Mouse (Mus musculus) left cerebral cortex, postnatal 4 days (tissue): ENCODE measurements around the gene Cdc42. TPM values are rescaled to one million over a fixed set of nuclear protein-coding genes. Genes with fewer than 3 reads are reported as not detected.

Experiments
- DNase-seq: peaks from one replicate; pipeline ENCODE4 v3.0.0-alpha.2; 2022
- intact Hi-C: fragments of 180-260 bp; cut with DNase I; formaldehyde crosslinking; loops from one replicate; pipeline ENCODE4 v1.15.1; 2025
- total RNA-seq, 2 experiments: library from RNA; stranded (reverse); gene quantifications; 2 replicates each; pipeline ENCODE4 v1.2.3; 2021

The Cdc42 gene
- total RNA-seq, 2 experiments from 2014 or later = 568 to 579 TPM

DNA sequence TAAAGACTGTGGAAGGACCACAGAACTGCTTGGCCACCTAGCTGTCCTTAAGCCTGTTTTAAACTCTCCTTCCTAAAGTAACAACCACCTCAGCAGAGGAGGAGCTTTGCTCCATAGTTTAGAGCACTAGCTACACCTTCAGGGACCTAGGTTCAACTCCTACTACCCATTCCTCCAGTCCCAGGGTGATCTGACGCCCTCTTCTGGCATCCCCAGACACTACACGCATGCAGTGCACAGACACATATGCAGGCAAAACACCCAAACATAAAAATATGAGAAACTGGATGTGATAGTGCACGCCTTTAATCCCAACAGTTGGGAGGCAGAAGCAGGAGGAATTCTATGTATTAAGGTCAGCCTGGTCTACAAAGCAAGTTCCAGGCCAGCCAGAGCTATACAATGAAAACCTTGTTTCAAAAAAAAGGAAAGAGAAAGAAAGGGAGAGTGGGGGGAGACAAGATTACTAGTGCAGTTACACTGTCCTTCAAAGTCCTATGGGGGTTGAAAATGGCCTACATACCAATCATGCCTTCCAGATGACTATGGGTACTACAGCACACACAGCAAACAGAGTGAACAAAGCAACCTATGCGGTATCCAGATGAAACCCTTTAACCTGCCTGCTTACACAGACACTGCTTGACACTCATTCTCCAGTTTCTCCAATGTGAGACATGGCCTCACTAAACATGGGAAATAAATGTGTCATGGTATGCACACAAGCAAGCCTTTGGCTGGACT lies 41.3 kb downstream of the Cdc42 start:
- intact Hi-C loops = no loop called here
- DNase-seq = no peak

DNA sequence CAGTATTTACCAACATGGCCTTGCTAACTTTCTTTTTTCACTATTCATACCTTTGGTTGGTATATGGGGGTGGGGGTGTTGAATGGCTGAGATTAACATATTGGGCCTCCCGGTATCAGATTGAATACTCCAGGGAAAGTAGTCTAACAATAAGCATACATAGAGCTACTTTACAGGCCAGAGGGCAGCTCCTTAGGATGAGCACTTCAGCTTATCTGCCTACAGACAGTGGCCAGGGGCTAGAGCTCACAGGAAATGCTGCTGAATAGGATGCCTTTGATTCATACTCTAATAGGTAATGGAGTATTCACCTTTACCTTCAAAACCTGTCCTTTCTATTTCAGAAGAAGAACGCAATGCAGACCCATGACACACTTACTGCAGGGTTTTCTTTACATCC lies 42.5 kb downstream of the Cdc42 start:
- intact Hi-C loops = no loop called here
- DNase-seq = no peak

DNA sequence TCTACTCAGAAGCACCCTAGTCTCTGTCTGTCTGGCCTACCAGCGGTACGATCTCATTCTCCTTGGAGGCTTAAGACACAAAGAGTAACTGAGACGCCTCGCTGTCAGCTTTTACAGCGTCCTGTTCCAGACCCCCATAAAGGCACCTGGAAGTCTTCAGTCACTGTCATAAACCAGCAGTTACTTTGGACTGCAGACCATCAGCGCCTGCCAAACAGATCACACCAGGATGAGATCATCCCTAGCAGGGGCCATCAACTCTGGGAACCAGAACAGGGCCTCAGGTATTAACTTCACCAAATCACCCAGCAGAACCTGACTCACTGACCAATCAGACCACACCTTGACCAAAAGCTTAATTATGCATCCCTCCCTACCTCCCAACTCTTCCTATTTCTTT lies 43.0 kb downstream of the Cdc42 start:
- intact Hi-C loops = no loop called here

DNA sequence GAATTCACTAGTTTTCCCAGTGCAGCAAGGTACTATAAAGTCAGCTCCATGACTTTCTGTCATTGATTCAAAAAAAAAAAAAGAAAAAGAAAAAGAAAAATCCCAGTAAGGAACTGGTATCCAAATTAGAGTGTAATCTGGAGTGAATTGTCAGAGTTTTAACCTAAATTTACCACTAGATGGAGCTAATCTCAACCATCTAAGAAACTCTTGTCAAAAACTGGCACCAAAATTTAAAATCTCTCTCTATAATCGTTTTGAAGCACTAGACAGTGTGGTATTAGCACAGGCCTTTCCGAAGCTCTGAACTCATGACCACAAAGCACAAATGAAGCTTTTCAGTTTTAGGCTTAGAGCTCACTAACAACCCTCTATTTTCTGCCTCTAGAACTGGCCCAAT lies 44.0 kb downstream of the Cdc42 start:
- intact Hi-C loops = no loop called here
- DNase-seq = no peak

More for the DNA sequence above, 43.0 kb downstream of the Cdc42 start:
- no peak for DNase-seq

DNA sequence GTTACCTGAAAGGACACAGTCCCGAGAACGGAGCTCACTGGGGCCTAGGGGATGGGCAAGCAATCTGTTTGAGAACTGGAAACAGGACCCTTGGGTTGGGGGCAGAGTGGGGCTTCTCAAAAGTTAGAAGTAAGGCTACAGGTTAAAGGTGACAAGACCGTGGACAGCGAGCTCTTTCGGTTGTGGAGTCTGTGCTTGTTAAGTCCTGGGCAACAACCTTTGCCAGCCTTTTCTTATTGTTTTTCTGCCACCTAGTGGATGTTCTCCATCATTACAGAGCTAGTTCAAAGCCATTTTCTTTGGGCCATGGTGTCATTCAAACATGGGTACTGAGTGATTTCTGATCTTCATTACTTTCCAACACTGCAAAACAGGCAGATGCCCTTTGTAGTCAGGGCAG lies 49.1 kb downstream of the Cdc42 start:
- intact Hi-C loops = loop anchor here (2.0 to 10.0 kb wide), 2 partner anchors 232 to 414 kb away; partner anchors contain the start of genes C1qa and C1qc
- DNase-seq = no peak

DNA sequence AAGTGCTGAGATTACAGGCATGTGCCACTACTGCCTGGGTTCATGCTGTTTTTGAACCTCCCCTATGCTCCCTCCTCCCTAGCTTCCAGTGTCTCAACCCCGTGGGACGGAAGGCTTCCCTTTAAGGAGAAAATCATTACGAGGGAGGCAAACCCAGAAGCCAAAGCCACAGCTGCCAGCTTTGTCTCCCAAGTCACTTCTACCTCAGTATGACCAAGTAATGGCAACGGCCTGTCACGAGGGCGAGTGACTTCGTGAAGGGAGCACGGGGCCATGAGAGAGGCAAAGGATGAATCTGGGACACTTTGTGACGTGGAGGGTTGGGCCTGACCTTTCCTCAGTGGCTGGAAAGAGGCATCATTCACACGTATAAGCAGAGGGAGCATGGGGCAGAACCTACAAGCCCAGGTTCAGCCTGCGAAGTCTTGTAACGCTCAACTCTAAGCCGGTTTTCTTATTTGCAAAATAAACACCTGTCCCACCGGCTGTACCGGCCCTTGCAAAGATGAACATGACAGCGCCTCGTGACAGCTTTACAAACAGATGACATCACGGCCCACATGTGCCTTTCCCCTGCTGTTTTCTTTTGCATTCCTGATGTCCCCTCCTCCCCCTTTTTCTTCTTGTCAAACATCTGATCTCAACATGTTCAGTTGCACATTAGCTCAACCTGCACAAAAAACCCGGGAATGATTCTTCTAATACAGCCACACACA lies 50.4 kb downstream of the Cdc42 start:
- intact Hi-C loops = loop anchor here (10.0 kb wide), 1 partner anchor 412 kb away; the partner anchor contains the start of genes C1qa and C1qc

DNA sequence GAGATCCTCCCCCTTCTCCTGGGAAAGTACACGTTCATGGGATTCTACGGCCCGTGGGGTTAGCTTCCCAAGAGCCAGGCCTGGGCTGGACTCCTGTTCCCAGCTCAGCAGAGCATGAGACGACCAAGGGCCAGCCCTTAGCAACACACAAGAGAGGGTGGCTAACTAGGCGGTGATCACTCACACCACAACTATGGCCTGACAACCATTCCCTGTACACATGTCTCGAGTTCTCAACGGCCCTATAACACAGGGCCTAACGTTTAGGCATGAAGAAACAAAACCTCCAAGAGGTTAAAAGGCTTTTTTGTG lies 51.0 kb downstream of the Cdc42 start:
- intact Hi-C loops = loop anchor here (10.0 kb wide), 1 partner anchor 412 kb away; the partner anchor contains the start of genes C1qa and C1qc
- DNase-seq = no peak

More for the DNA sequence above, 50.4 kb downstream of the Cdc42 start:
- no peak for DNase-seq

DNA sequence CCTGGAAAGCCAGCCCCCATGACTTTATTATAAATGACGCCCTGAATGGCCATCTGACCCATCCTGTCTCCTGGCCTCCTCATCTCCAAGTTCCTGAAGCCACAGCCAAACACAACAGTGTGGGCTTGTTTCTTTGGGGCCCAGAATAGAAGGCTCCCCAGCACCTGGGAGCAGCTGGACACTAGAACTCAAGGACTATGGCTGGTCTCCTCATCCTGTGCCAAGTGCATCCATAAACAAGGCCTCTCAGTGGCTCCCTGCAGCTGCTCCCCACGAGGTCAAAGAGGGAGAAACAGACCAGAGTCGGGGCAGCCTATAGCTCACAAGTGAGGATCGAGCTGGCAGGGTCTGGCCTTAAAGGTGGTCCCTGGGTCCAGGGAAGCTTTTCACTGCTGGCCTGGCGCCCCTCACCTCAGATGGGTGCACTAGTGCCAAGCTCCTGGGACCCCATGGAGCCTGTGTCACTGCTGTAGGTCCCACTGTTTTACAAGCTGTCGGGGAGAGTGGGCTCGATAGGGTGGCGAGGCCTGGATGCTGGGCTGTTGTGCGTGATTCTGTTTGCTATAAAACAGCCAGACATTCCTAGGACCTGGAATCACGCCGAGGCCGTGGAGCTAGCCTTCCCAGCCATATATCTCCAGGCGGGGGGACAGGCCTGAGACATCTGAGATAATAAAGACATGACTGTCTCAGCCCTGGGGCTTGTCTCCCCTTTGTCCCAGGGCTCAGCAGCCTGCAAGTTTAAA lies 51.5 kb downstream of the Cdc42 start:
- peak; percentile 29 for DNase-seq
- intact Hi-C loops = loop anchor here (10.0 kb wide), 1 partner anchor 411 kb away; the partner anchor contains the start of genes C1qa and C1qc

DNA sequence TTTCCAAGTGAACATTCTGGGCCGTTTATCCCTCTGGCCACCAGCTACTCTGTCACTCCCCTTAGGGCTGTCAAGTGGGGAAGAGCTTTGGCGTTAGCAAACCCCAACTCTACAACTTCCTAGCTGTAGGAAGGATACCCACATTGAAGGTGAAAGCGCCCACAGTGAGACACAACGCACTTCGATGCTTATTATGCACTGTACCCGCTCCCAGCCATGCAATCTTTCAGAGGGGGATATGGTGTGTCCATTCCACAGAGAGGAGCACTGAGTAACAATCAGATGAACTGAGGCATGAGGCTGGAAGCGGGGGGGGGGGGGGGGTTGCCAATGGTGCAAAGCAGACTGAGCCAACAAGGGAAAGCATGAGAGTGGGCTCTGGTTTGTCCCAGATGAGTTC lies 52.5 kb downstream of the Cdc42 start:
- intact Hi-C loops = loop anchor here (10.0 kb wide), 1 partner anchor 410 kb away; the partner anchor contains the start of genes C1qa and C1qc
- DNase-seq = no peak

DNA sequence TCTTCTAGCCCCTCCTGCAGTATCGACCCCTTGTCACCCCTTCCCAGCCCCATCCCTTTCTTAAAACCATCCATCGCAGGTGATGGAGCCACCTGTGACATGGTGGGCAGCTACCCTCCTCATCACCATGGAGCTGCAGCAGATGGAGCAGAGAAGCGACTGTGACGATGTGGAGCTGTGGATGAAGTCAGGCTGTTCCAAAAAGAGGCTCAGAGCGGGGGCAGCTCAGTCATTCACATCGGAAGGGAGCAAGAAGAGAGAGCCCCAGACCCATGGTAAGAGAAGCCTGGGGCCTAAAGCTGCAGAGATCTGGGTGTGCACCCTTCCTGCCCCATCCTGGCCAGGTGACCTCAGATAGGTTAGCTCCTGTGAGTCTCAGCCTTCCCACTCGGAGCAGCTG lies 53.4 kb downstream of the Cdc42 start:
- intact Hi-C loops = loop anchor here (10.0 kb wide), 1 partner anchor 409 kb away; the partner anchor contains the start of genes C1qa and C1qc
- DNase-seq = no peak

DNA sequence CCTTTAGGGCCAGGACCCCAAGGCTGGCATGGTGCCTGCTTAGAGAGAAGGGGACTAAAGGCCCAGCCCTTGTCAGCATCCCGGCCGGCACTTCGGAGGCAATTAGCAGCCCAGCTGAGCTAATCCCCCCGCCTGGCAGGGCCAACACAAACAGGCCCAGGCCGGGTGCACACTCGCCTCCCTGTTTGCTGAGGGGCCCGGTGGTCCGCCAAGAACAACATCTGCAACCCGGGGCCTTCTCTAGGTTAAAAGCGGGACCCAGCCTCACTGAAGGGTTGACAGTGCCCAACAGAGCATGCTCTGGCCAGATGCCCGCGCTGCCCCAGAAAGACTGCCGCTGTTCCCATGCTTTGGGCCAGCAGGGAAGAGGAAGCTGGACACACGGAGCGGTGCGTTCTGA lies 55.9 kb downstream of the Cdc42 start:
- peak; percentile 80 for DNase-seq
- intact Hi-C loops = loop anchor here (10.0 kb wide), 1 partner anchor 407 kb away; the partner anchor contains the start of genes C1qa and C1qc

DNA sequence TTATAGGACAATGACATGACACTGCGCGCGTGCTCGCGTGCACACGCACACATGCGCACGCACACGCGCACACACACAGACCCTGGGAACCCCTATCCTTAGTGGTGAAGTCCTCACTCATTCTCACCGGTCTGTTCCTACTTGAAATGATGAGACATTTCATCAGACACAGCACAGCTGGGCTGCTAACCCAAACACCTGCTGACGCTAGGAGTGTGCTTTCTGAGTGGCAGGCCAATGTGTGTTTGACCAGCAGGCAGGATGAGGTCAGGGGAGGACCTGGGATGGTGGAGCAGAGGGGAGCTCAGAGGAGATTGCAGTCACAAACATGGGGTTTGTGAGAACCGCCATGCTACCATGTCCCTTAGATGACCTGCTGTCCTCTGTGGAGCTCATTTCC lies 57.3 kb downstream of the Cdc42 start:
- intact Hi-C loops = loop anchor here (10.0 kb wide), 1 partner anchor 405 kb away; the partner anchor contains the start of genes C1qa and C1qc
- no peak for DNase-seq

DNA sequence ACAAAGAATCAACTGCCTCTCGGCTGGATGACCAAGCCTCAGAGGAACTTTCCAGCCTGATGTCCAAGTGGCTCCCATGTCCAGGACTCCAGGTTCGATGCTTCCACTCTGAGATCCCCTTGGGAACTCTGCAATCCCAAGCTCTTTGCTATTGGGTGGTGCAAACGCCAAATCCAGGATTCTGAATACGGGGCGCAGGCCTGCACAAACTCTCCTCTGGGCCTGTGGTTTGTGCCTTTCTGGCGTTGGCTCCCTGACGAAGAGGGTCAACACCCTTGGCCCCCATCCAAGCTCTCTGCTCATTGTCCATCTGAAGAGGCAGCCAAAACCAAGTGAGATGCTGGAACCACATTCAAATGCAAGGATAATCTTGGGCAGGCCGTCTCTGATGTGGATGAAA lies 59.1 kb downstream of the Cdc42 start:
- intact Hi-C loops = no loop called here

DNA sequence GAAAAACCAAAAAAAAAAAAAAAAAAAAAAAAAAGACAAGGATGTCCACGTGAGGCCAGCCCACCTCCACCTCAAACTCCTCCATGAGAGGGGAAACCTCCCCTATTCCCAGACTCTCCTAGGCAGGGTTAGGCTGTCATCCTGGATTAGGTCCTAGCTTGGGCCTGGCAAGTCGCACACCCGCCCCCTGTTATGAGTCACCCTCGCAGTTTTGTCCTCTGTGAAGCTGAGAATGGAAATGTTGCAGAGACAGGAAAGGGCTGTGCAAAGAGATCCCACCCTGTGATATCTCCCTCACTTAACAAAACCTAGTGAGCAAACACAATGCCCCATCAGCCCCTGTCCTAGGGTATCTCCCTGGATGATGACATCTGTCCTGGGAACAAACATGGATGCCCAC lies 59.9 kb downstream of the Cdc42 start:
- intact Hi-C loops = no loop called here

More for the DNA sequence above, 59.1 kb downstream of the Cdc42 start:
- DNase-seq = peak; percentile 36

DNA sequence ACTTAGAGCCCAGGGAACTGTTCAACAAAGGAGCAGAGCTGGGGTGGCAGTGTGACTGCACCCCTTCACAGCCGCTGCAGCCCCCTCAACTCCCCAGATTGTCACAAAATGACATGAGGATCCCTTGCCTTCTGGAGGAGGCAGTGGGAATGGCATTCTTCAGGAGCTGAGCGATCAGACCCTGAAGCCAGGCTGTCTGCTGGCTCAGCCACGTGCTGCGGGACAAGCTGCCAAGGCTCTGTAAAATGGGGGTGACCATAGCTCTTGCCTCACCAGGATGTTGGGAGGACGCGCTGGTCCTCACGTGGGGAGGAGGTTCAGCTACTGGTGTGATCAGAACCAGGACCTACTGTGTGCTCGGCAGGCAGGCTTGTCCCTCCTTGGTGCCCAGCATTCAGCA lies 62.6 kb downstream of the Cdc42 start:
- no peak for DNase-seq
- intact Hi-C loops = no loop called here

More for the DNA sequence above, 59.9 kb downstream of the Cdc42 start:
- DNase-seq = no peak

DNA sequence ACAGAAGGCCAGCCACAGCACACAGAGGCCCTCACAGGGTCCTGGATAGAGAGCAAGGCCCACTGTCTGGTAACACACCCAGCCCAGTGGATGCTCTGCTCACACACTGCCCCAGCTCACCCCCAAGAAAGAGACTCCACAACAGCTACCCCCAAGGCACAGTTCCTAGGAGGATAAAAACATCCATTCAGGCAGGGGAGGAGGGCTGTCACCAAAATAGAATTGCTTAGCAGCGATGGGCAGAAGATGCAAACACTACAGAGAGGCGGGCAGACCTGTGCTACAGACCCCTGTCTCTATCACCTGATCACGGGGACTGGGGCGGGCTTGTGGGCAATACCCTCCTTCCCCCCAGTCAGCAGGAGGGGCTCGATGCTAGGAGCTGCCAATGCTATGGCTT lies 63.0 kb downstream of the Cdc42 start:
- DNase-seq = no peak
- intact Hi-C loops = no loop called here

DNA sequence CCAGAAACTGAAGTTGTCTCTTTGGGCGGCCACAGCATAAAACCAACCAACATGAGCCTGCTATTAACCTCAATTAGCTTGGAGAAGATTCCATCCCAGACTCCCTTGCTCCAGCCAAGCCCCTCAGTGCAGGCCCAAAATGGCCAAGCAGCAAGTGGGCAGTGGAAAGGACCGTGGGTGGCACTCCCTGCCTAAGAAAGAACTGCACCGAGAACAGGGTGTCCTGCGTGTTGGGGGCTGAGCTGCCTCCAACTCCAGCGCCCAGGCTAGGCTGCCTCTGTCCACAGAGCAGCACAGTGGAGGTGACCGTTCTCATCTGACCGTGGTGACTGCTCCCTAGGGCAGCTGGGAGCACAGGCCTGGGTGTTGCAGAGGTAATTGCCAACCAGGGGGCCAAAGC lies 63.5 kb downstream of the Cdc42 start:
- DNase-seq = no peak
- intact Hi-C loops = no loop called here

DNA sequence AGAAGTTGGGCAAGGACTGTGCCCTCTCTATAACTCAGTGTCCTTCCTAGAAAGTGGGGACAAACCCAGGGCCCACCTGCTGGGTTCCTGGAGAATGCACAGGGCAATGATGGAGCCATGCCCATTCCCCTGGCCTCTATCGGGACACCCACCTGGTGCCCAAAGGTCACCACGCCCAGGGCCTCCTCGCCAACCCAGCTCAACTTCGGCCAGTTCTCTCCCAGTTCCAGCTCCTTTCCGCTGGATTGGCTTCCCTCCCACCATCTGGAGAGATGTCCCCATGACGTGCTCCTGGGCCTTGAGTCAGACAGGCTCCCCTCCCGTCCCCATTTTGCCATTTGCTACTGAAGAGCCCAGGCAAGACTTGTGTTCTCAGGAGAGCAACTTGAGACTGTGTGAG lies 64.9 kb downstream of the Cdc42 start:
- intact Hi-C loops = no loop called here
- peak; percentile 40 for DNase-seq

DNA sequence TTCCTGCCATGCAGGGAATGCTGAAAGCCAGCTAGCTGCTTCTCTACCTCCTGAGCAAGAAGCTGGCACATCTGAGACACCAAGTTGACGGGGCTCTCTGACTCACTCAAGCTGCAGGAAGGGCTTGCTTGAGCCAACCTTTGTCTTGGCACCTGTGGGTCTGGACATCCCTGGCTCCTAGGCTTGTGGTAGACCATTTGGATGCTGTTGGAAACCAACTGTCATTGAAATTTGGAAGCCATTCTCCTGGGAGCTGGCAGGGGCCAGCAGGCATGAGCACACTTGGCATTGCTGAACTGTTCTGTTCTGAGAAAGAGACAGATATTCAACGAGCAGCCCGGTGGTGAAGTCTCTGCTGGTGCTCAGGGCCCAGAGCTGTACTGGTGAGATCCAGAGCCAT lies 67.3 kb downstream of the Cdc42 start:
- intact Hi-C loops = no loop called here

DNA sequence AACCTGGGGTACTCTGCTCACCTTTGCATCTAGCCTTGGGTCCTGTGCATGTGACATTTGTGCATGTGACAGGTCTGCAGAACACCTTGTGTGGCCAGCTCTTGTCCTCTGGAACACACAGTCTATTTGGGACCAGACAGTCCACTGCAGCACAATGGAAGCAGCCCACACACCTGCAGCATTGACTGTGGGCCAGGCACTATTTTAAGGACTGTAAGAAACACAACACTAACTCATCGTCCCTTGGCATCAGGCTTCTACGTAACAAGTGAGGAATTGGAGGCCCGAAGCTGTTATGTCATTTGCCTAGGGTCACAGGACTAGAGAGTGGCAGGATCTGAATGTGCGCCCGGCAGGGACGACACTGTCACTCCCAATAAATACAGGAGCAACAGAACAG lies 67.8 kb downstream of the Cdc42 start:
- intact Hi-C loops = no loop called here
- DNase-seq = no peak

More for the DNA sequence above, 67.3 kb downstream of the Cdc42 start:
- DNase-seq = peak; percentile 64

DNA sequence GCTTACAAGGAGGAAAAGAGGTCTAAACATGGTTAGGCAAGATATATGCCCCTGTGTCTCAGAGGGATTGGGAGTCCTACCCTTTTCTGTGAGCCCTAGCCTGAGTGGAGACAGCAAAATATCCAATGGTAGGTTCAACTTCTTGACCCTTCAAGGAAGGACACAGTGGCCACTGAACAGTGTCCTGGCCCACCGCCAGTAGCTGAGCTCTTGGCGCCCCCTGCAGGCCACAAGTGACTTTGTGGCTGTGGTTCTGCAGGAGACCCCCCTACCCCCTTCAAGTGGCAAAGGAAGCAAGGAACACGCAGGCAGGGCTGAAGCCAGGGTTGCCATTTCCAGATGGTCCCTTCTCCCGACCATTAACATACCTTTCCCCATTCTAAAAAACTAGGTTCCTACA lies 69.7 kb downstream of the Cdc42 start:
- peak; percentile 62 for DNase-seq
- intact Hi-C loops = no loop called here
